In genomic region chr13:95496601-95497000, GRCm38 (mm10) we compare ENCODE assay signal across 30 mouse cellular contexts. TPM values are rescaled to one million over a fixed set of nuclear protein-coding genes. Genes with fewer than 3 reads are reported as not detected.
"Had no signal": no experiment of that assay in that cellular context is flagged by ENCODE, and none has a peak within 500 bp of the region (broad histone marks: within the 10 kb centered on the region; RNA-seq: fewer than 3 reads in every experiment).

No protein-coding gene starts in this region.

- ATAC-seq: forebrain, embryonic 13.5 days; forebrain, embryonic 14.5 days; forebrain, embryonic 15.5 days; forebrain, embryonic 16.5 days; forebrain, postnatal 0 days had no signal

- DNase-seq: cerebellum, adult 8-10 months; cerebellum, adult 9-10 months; cerebellum, adult 9-11 months; cerebellum, postnatal 10 days; cerebellum, postnatal 14 days; cerebellum, postnatal 25 days; cerebellum, postnatal 36 days; embryo, embryonic 11 days; forebrain, postnatal 0 days; gastrocnemius, adult 2 months; gastrocnemius, postnatal 14 days; gastrocnemius, postnatal 25 days; gastrocnemius, postnatal 36 days; heart, adult 11 months; heart, adult 18-20 months; heart, adult 2 months had no signal

RNA-seq across cellular contexts. Expression of gene S100z, which starts 18.1 kb away (rescaled TPM):
- total RNA-seq: forebrain, postnatal 0 days; gastrocnemius, adult 2 months; heart, adult 18-20 months; heart, adult 2 months; heart, adult 8-10 months had no signal
- polyA plus RNA-seq: cortical plate, adult 2 months; erythroblast, embryonic 14.5 days; forebrain, embryonic 10.5 days; forebrain, embryonic 13.5 days; forebrain, embryonic 14.5 days; forebrain, embryonic 15.5 days; forebrain, embryonic 16.5 days; forebrain, postnatal 0 days; frontal cortex, adult 2 months; heart, adult 2 months; heart, embryonic 10.5 days had no signal

RNA-seq across cellular contexts. Expression of gene F2rl1, which starts 28.4 kb away (rescaled TPM):
- polyA plus RNA-seq: erythroblast, embryonic 14.5 days; forebrain, embryonic 11.5 days; forebrain, embryonic 16.5 days had no signal

RNA-seq across cellular contexts. Expression of gene Crhbp, which starts 51.9 kb away (rescaled TPM):
- total RNA-seq: gastrocnemius, adult 18-20 months; gastrocnemius, adult 2 months; gastrocnemius, adult 8-10 months; gastrocnemius, postnatal 14 days; gastrocnemius, postnatal 25 days; gastrocnemius, postnatal 36 days; gastrocnemius, postnatal 4 days; heart, adult 18-20 months; heart, adult 2 months; heart, adult 8-10 months had no signal
- polyA plus RNA-seq: erythroblast, embryonic 14.5 days; heart, adult 2 months had no signal
